Mouse (Mus musculus) kidney, adult 8-10 months (tissue): ENCODE results near the gene Olfr568.

ENCODE experiments used
- DNase-seq, 2 experiments: peaks; one replicate each; pipeline ENCODE4 v3.0.0; 2022

The Olfr568 gene

DNA sequence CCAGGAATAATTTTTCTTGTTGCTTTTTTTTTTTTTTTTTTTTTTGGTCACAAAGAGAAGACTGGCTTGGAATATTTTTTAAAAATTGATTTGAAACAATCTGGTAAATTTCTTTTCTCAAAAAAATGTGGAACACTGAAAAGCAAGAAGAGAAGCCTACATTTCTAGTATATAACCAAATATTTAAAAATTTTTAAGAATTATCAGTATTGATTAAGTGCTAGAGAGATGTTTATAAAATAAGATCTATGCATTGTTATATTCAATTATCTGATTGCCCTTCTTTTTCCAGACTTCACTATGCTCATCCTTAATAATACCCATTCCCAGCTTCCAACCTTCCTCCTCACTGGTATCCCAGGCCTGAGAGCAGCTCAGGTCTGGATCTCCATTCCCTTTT is at the start of gene Olfr568:
Olfr568 (plus strand) TSS at position 301 of the 400 bp plus-strand sequence.
- no peak for DNase-seq

GRCm38 (mm10) chr7:102855807-102856206 is 21.1 kb upstream of the Olfr568 start:
- DNase-seq: no peak

DNA sequence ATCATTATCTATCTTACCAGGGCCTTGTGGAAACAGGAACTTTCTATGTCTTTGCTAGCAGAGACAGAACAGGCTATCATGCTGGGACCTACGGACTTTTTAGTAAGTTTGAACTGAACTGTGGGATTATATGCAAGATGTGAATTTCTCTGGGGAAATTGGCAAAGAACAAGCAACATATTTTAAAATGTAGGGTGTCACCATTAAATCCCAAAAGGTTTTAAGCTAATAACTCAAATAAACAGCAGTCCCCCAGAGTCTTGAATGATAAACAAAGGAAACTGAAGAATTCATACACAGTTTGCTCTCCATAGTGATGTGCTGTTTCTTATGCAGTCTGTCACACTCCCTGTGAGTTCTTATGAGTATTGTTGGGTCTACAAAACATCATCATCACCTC is 18.3 kb upstream of the Olfr568 start, which contains the start of gene Olfr566:
Olfr566 (minus strand) TSS at position 101 of the 400 bp plus-strand sequence.
- no peak for DNase-seq

DNA sequence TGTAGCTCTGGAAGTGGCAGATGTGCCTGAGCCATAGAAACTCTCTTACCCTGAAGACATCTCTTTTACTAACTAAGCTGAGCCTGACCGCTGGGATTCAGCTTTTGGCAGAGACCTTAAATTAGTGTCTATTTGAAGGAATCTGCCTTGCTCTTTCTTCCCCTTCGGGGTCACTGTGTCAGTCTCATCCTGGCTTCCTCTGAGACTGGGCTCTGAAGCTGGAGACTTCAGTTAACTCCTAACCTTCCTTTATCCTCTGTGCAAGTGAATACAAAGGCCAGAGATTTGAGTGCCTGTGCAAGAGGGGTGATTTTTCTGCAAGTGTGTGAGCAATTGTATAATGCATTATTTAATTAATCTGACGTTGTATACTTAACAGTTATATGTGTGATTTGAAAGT is 13.9 kb downstream of the Olfr568 start, which contains the start of gene Olfr569:
Olfr569 (minus strand) TSS at position 101 of the 400 bp plus-strand sequence.
- no peak for DNase-seq

DNA sequence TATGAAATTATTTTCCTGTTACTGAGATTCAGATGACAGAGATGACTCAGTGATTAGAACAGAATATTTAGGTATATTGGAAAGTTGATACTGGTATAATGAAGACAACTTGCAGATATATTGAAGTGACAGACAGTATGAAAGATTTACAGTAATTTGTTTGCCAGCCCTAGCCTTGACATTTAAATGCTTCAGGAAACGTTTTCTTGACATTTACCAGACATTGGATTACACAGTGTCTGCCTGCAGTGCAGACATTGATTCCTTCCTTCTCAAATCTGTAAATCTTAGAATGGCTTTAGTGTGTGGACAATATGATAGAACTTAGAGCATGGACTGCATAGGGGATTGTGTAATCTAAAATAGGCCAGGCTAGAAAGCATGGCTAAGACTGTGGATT is 38.3 kb downstream of the Olfr568 start:
- DNase-seq: no peak

DNA sequence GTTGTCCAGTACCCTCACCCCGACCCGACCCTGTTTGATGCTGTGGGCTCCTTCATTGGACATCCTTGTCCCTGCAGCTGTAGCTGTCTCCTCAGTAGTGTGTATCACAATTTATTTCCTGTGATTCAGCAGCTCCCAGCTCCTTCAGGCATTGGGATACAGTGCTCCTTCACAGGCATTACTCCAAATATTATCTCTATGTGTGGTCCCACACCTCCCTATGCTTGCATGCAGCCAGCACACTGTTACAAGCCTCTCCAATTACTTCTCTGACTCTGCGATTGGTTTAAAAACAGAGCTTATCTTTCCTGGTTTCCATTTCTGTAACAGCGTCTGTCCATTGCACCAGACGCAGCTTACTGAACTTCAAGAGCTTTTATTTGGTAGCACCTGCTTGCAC is 39.5 kb downstream of the Olfr568 start:
- DNase-seq: no peak

- no peak for DNase-seq
Measured at GRCm38 (mm10) chr7:102917032-102917875, 40.3 kb downstream of the Olfr568 start, which contains the start of gene Olfr571. Gene Olfr571, minus strand, starts transcription at chr7:102917536.

DNA sequence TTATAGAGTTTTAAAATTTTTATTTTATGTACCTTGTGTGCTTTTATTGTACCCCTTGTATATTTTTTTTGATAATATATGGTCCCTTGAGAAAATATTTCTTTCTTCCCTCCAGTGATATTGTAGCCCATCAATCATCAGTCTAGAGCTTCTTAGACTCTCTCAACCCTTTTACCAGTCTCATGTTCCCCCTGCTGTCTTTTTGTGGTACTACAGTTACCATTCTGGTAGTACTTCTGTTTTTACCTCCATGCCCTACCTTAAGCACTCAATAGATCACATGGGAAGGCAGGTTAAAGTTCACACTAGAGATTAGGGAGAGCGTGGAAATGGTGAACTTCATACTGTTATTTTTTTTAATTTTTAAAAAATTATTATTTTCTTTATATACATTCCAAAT is 42.7 kb downstream of the Olfr568 start:
- peak in 1 of 2 experiments; percentile 2 for DNase-seq

DNA sequence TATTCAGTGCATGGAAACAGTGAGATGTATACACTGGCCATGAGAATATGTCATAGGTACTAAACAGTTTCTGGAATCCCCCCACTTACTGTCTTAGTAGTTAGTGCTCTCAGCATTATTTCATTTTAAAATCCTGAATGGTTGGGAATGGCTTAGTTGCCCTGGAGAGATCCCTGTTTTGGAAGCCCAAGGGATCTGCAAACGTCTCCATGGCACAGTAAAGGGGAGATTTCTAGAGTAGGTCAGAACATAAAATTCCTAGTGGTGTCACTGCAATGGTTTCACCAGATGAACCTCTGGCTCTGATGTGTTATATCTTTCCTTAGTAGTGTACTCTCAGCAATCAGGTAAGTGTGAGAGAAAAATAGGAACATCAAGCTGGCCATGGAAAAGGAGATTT is 47.2 kb downstream of the Olfr568 start, which contains the start of gene Olfr572:
Olfr572 (plus strand) TSS at position 301 of the 400 bp plus-strand sequence.
- DNase-seq: no peak

GRCm38 (mm10) chr7:102927105-102927504 is 50.2 kb downstream of the Olfr568 start:
- no peak for DNase-seq
